Mouse (Mus musculus): ENCODE measurements around the gene Sulf2.

DNA sequence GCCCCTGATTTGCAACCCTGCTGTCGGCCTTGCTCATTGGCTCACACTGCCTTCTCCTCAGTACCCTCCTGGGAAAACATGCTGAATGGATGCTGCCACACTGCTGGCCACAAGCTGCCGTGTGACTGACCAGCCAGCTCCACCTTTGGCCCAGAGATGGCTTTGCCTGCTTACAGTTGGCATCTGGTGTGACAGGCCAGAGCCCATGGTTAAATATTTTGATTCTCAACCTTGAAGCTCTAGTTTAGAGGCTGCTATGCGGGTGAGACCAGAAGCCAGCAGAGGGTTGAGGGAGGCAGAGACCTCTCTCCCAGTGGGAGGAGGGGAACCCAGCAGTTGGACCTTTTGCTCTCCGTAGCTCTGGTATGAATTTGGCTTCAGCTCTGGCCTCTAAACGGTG, 6.7 kb upstream of the Sulf2 start:
- TF ChIP-seq CTCF (IDR thresholded peaks at IDR 0.05; ENCODE audit: control insufficient read depth, insufficient read depth, insufficient replicate concordance, low read depth, low read length) (no peak), POLR2A (IDR thresholded peaks at IDR 0.05; ENCODE audit: control insufficient read depth, low read depth, low read length) (no peak)
